25 mouse cellular contexts compared by ENCODE assay signal in the genomic region with DNA sequence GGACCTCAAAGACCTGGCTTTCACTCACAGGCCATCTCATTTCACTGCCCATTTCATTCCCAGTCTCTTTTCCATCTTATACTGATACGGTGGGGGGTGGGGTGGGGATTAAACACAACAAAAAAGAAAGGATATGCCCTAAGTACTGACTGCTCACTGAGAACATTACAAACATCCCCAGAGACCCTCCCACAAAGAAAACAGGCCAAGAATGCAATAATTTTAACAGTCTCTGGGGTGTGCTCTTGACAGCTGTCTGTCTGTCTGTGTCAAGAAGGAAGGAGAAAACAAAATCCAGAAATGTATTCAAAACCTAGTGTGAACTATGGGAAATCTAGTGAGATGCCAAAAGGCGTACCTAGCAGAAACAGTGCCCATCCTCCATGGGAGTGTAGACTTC.
DNase-seq lines count a peak whose midpoint lies in the region; ATAC-seq and TF ChIP-seq lines count a peak whose summit lies in the region.
"Had no signal": no experiment of that assay in that cellular context is flagged by ENCODE, and none has a peak within 500 bp of the region (broad histone marks: within the 10 kb centered on the region; RNA-seq: fewer than 3 reads in every experiment).

No protein-coding gene starts in this region.

- TF ChIP-seq EP300 in lung, postnatal 0 days (IDR thresholded peaks at IDR 0.05), result no peak

- H3K4me2 ChIP-seq in lung, postnatal 0 days (replicated peaks; ENCODE audit: low read depth, low read length), result peak overlapping the region; percentile 18; the same call in 1 of the 2 replicates
- no peak overlapping the region for H3K4me2 ChIP-seq in intestine, embryonic 16.5 days (ENCODE audit: low read depth, low read length)
- H3K4me2 ChIP-seq: forebrain, embryonic 15.5 days; intestine, embryonic 15.5 days; midbrain, embryonic 15.5 days; neural tube, embryonic 15.5 days had no signal

- no peak for ATAC-seq in lung, postnatal 0 days
- no peak for ATAC-seq in intestine, embryonic 16.5 days
- ATAC-seq: CD4-positive, CD25-positive, alpha-beta regulatory T cell, adult 4 months; forebrain, embryonic 15.5 days; hindbrain, embryonic 16.5 days; intestine, embryonic 15.5 days; midbrain, embryonic 15.5 days had no signal

- H3K9me3 ChIP-seq in lung, postnatal 0 days (ENCODE audit: low read length), result no peaks in the 10 kb centered on the region
- no peaks in the 10 kb centered on the region for H3K9me3 ChIP-seq in intestine, embryonic 16.5 days (ENCODE audit: control insufficient read depth, low read length)
- H3K9me3 ChIP-seq: forebrain, embryonic 15.5 days; G1E; intestine, embryonic 15.5 days; megakaryocyte, embryonic 14.5 days; midbrain, embryonic 15.5 days; neural tube, embryonic 15.5 days had no signal

- intact Hi-C loops in gastrocnemius, adult 2 months (cut with DNase I), result no loop called here
- intact Hi-C loops in gastrocnemius, postnatal 36 days (cut with DNase I), result no loop called here

- no peak for TF ChIP-seq CTCF in gastrocnemius, adult 2 months (IDR thresholded peaks at IDR 0.05)
- TF ChIP-seq CTCF in lung, postnatal 0 days (IDR thresholded peaks at IDR 0.05), result no peak
- no peak for TF ChIP-seq CTCF in bone marrow macrophage, adult 2 months (IDR thresholded peaks at IDR 0.05; ENCODE audit: low read depth, low read length)

- WGBS in lung, postnatal 0 days, result 55% methylated on average over 2 of the region's 2 CpGs
- WGBS in intestine, embryonic 16.5 days, result 62% methylated on average over 2 of the region's 2 CpGs

- no peaks in the 10 kb centered on the region for H3K27me3 ChIP-seq in lung, postnatal 0 days (replicated peaks; ENCODE audit: insufficient read depth, low read length)
- no peaks in the 10 kb centered on the region for H3K27me3 ChIP-seq in intestine, embryonic 16.5 days (replicated peaks; ENCODE audit: control insufficient read depth, insufficient read depth, low read length)
- H3K27me3 ChIP-seq: intestine, embryonic 15.5 days; megakaryocyte, embryonic 14.5 days; neural tube, embryonic 15.5 days had no signal

- no peaks in the 10 kb centered on the region for H3K36me3 ChIP-seq in lung, postnatal 0 days (ENCODE audit: insufficient read depth, low read length)
- no peaks in the 10 kb centered on the region for H3K36me3 ChIP-seq in intestine, embryonic 16.5 days (ENCODE audit: control insufficient read depth, insufficient read depth, low read length)
- H3K36me3 ChIP-seq: forebrain, embryonic 15.5 days; intestine, embryonic 15.5 days; midbrain, embryonic 15.5 days; neural tube, embryonic 15.5 days had no signal

- H3K27ac ChIP-seq in gastrocnemius, adult 2 months, result peak overlapping the region; percentile 62
- peak overlapping the region; percentile 47; the same call in 1 of the 2 replicates for H3K27ac ChIP-seq in lung, postnatal 0 days (ENCODE audit: low read length)
- H3K27ac ChIP-seq in bone marrow macrophage, adult 2 months (ENCODE audit: insufficient read depth, low read depth, low read length), result peak overlapping the region; percentile 84
- no peak overlapping the region for H3K27ac ChIP-seq in intestine, embryonic 16.5 days (ENCODE audit: low read length)
- H3K27ac ChIP-seq: forebrain, embryonic 15.5 days; intestine, embryonic 15.5 days; midbrain, embryonic 15.5 days; neural tube, embryonic 15.5 days had no signal

- H3K4me3 ChIP-seq in gastrocnemius, adult 2 months, result no peak overlapping the region
- H3K4me3 ChIP-seq in lung, postnatal 0 days (ENCODE audit: low read depth, low read length), result no peak overlapping the region
- peak overlapping the region; percentile 58; the same call in 1 of the 2 replicates for H3K4me3 ChIP-seq in bone marrow macrophage, adult 2 months (ENCODE audit: insufficient read depth, low read length)
- no peak overlapping the region for H3K4me3 ChIP-seq in intestine, embryonic 16.5 days (ENCODE audit: low read length)
- H3K4me3 ChIP-seq: forebrain, embryonic 15.5 days; intestine, embryonic 15.5 days; midbrain, embryonic 15.5 days; neural tube, embryonic 15.5 days had no signal

- peaks cover 25% of the 10 kb centered on the region for H3K4me1 ChIP-seq in lung, postnatal 0 days (ENCODE audit: insufficient read depth, low read depth, low read length)
- peaks cover 52% of the 10 kb centered on the region for H3K4me1 ChIP-seq in bone marrow macrophage, adult 2 months (ENCODE audit: control insufficient read depth, insufficient read depth, low read length)
- H3K4me1 ChIP-seq in intestine, embryonic 16.5 days (ENCODE audit: control insufficient read depth, insufficient read depth, low read length), result peaks cover 19% of the 10 kb centered on the region

- no peak for TF ChIP-seq POLR2A in bone marrow macrophage, adult 2 months (IDR thresholded peaks at IDR 0.05; ENCODE audit: borderline replicate concordance, low read depth, low read length)

- no peak for DNase-seq in gastrocnemius, adult 2 months
- no peak for DNase-seq in gastrocnemius, postnatal 36 days
- DNase-seq in lung, postnatal 0 days (ENCODE audit: low spot score), result no peak
- DNase-seq in lung, adult 18-20 months, result no peak
- DNase-seq in c-Kit-positive CD71-positive TER-119-positive erythroid progenitor cells, embryonic 14.5 days (ENCODE audit: low spot score), result no peak
- DNase-seq: adrenal gland, adult 8-10 months; cerebellum, adult 9-10 months; gastrocnemius, postnatal 10 days; kidney, postnatal 36 days; layer of hippocampus, postnatal 36 days; lung, postnatal 14 days; right cerebral cortex, adult 18-20 months; right cerebral cortex, postnatal 4 days; thymus, adult 18-20 months; thymus, postnatal 36 days had no signal

- H3K9ac ChIP-seq in lung, postnatal 0 days (replicated peaks; ENCODE audit: low read depth), result no peak overlapping the region
- no peak overlapping the region for H3K9ac ChIP-seq in intestine, embryonic 16.5 days (ENCODE audit: low read depth, low read length)
- H3K9ac ChIP-seq: forebrain, embryonic 15.5 days; intestine, embryonic 15.5 days; midbrain, embryonic 15.5 days; neural tube, embryonic 15.5 days had no signal
